Mouse (Mus musculus) small intestine, adult 2 months (tissue): ENCODE measurements at regions not wholly inside any gene's neighbourhood (a gene's known extent, or its start where the extent isn't known, plus 50 kb on each side); places are given as distances from the start of the nearest gene placed in this dataset.

ENCODE experiments used
- CTCF ChIP-seq: fragments of 200-500 bp; IDR thresholded peaks from 2 replicates; pipeline ENCODE4 v1.5.1; 2012; ENCODE audit warnings: low read depth, mild to moderate bottlenecking, control low read depth, inconsistent platforms, low read length, moderate library complexity, mixed read lengths; ENCODE audit not compliant: insufficient replicate concordance, insufficient read length; ENCODE audit errors: extremely low read depth
- POLR2A ChIP-seq: fragments of 200-500 bp; IDR thresholded peaks from 2 replicates; pipeline ENCODE4 v1.6.1; 2012; ENCODE audit warnings: low read depth, mild to moderate bottlenecking, control low read depth, inconsistent platforms, low read length, moderate library complexity

DNA sequence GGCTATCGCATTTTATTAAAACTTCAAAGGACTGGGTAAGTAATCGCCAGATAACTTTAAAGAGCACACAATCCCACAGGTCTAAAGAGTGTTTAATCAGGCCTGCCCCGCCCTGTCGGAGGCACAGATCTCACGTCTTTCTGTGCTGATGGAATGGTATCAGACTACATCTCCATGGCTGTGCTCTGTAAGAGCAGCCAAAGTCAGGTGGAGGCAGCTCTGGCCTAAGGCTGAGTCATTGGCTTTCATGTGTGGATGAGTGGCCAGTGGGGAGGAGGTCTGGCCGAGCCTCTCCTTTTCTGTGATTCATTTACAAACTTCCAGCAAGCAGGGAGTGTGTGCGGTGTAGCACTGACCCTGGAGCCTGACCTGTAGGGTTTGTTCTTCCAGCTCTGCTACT, 197.0 kb downstream of the Snx10 start:
- no peak for TF ChIP-seq CTCF
- no peak for TF ChIP-seq POLR2A
